In the genomic region with DNA sequence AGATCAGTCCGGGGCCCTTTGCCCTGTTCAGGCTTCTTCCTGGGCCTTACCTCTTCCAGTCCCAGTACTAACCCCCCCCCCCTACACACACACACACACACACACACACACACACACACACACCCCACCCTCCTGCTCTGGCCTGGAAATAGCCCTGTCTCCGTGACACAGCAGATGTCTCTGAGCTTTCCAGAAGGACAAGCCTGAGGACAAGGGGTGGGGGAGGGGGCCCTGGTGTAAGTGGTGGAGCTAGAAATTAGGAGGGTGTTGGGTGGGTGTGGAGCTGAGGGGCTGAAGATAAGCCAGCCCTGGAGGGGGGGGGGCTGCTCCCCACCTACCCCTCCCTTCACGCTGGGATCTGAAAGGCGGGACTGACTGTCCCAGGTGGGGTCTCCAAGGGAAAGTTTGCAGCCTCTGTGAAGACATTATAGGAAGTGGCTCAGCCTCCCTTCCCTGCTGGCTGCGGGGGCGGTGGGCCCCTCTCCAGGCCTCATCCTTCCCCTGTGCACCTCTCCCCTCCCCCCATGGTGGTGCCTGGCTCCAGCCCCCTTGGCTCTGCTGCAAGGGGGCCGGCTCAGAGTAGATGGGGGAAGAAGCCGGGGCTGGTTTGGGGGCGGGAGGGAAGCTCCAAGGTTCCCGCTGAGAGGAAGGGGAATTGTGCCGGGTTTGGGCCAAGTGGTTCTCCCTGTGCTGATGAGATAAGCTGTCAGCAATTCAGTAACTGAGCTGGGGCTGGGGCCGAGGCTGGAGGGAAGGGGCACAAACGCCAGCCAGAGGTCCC, we compare ENCODE assay signal across 9 mouse cellular contexts. TPM values are rescaled to one million over a fixed set of nuclear protein-coding genes. Genes with fewer than 3 reads are reported as not detected.
DNase-seq lines count a peak whose midpoint lies in the region; ATAC-seq and TF ChIP-seq lines count a peak whose summit lies in the region.
"Had no signal": no experiment of that assay in that cellular context is flagged by ENCODE, and none has a peak within 500 bp of the region (broad histone marks: within the 10 kb centered on the region; RNA-seq: fewer than 3 reads in every experiment).

No protein-coding gene starts in this region.

- peak overlapping the region; percentile 46; the same call in 1 of the 2 replicates for H3K9ac ChIP-seq in lung, embryonic 15.5 days
- H3K9ac ChIP-seq in heart, postnatal 0 days (replicated peaks; ENCODE audit: low read depth, low read length) = peak overlapping the region; percentile 82

- no peak for TF ChIP-seq POLR2A in lung, adult 2 months (IDR thresholded peaks at IDR 0.05; ENCODE audit: borderline replicate concordance, extremely low read depth, low read depth, low read length)
- TF ChIP-seq POLR2A in embryonic fibroblast, embryonic 13.5 days (IDR thresholded peaks at IDR 0.05; ENCODE audit: low read depth, low read length) = peak; percentile 38; the same call in 1 of the 2 replicates

- peak overlapping the region; percentile 52 for H3K4me3 ChIP-seq in lung, embryonic 15.5 days
- no peak overlapping the region for H3K4me3 ChIP-seq in lung, adult 2 months (replicated peaks; ENCODE audit: extremely low read depth, low read depth, low read length)
- H3K4me3 ChIP-seq in embryonic fibroblast, embryonic 13.5 days (ENCODE audit: insufficient read depth, low read length) = peak overlapping the region; percentile 62
- peak overlapping the region; percentile 72 for H3K4me3 ChIP-seq in heart, postnatal 0 days (ENCODE audit: low read depth, low read length)

- no peak; the same call in 1 of the 2 replicates for TF ChIP-seq EP300 in heart, postnatal 0 days (IDR thresholded peaks at IDR 0.05; ENCODE audit: low read depth)

- H3K4me1 ChIP-seq in lung, embryonic 15.5 days = peaks cover 40% of the 10 kb centered on the region
- H3K4me1 ChIP-seq in lung, adult 2 months (ENCODE audit: control insufficient read depth, insufficient read depth, low read length) = peaks cover 10% of the 10 kb centered on the region; the same call in 1 of the 2 replicates
- peaks cover 16% of the 10 kb centered on the region for H3K4me1 ChIP-seq in embryonic fibroblast, embryonic 13.5 days (ENCODE audit: control insufficient read depth, insufficient read depth, low read length)
- H3K4me1 ChIP-seq in heart, postnatal 0 days (ENCODE audit: control insufficient read depth, insufficient read depth) = peaks cover 33% of the 10 kb centered on the region

- no peak for TF ChIP-seq CTCF in lung, adult 2 months (IDR thresholded peaks at IDR 0.05; ENCODE audit: insufficient read depth, low read length)
- no peak for TF ChIP-seq CTCF in embryonic fibroblast, embryonic 13.5 days (IDR thresholded peaks at IDR 0.05; ENCODE audit: borderline replicate concordance, insufficient read depth, low read length)
- TF ChIP-seq CTCF in heart, postnatal 0 days (IDR thresholded peaks at IDR 0.05; ENCODE audit: low read depth) = no peak

- ATAC-seq in lung, embryonic 15.5 days (ENCODE audit: borderline replicate concordance, extremely low read depth, low FRiP score, low TSS enrichment) = peak; percentile 72; the same call in 1 of the 2 replicates
- peak; percentile 12 for ATAC-seq in heart, postnatal 0 days (ENCODE audit: insufficient read depth, low read depth)

- H3K36me3 ChIP-seq in lung, embryonic 15.5 days = no peaks in the 10 kb centered on the region
- H3K36me3 ChIP-seq in heart, postnatal 0 days (replicated peaks; ENCODE audit: control insufficient read depth, insufficient read depth, low read length) = peaks cover 27% of the 10 kb centered on the region

- WGBS in lung, embryonic 15.5 days = 2% methylated on average over 12 of the region's 13 CpGs
- WGBS in lung, adult 2 months = 28% methylated on average over 13 of the region's 13 CpGs
- 1% methylated on average over 11 of the region's 13 CpGs for WGBS in heart, postnatal 0 days

- H3K4me2 ChIP-seq in lung, embryonic 15.5 days = peak overlapping the region; percentile 88
- H3K4me2 ChIP-seq in heart, postnatal 0 days (ENCODE audit: low read depth, low read length) = peak overlapping the region; percentile 79

- no peak for DNase-seq in lung, adult 2 months
- peak; percentile 73 for DNase-seq in heart, postnatal 0 days (ENCODE audit: low spot score)
- peak; percentile 64 for DNase-seq in mesoderm, embryonic 11.5 days (ENCODE audit: low read depth, low spot score)
- DNase-seq in testis, postnatal 14 days (ENCODE audit: low spot score) = peak; percentile 44
- DNase-seq in adrenal gland, postnatal 36 days = no peak
- DNase-seq in c-Kit-positive CD71-positive TER-119-positive erythroid progenitor cells, embryonic 14.5 days (ENCODE audit: low spot score) = no peak

- no peaks in the 10 kb centered on the region for H3K9me3 ChIP-seq in lung, embryonic 15.5 days
- H3K9me3 ChIP-seq in heart, postnatal 0 days (replicated peaks; ENCODE audit: control insufficient read depth, low read length) = no peaks in the 10 kb centered on the region

- H3K27ac ChIP-seq in lung, embryonic 15.5 days = peak overlapping the region; percentile 77
- H3K27ac ChIP-seq in embryonic fibroblast, embryonic 13.5 days (ENCODE audit: insufficient read depth, low read length) = peak overlapping the region; percentile 91
- peak overlapping the region; percentile 96 for H3K27ac ChIP-seq in heart, postnatal 0 days (ENCODE audit: low read depth)
- H3K27ac ChIP-seq: macrophage had no signal

- H3K27me3 ChIP-seq in lung, embryonic 15.5 days = peaks cover 26% of the 10 kb centered on the region
- H3K27me3 ChIP-seq in heart, postnatal 0 days (ENCODE audit: control insufficient read depth, insufficient read depth, low read length) = no peaks in the 10 kb centered on the region

RNA-seq across cellular contexts. Expression of gene Flnc, which starts 2.0 kb away (rescaled TPM):
- polyA plus RNA-seq in lung, embryonic 15.5 days (2015; fragmentation: Nextera tagmentation; extraction: Ambion mirVana) = 5.8 and 6.7 TPM in 2 replicates
- 4.9 and 11.2 TPM in 2 replicates for polyA plus RNA-seq in lung, adult 2 months (2012; rRNA removed)
- polyA plus RNA-seq in embryonic fibroblast, embryonic 13.5 days (2011; ENCODE audit: insufficient read length, low read depth, missing spikeins) = 107 and 151 TPM in 2 replicates
- total RNA-seq in heart, postnatal 0 days (2014; rRNA removed; ENCODE audit: low replicate concordance) = 241 and 301 TPM in 2 replicates
- polyA plus RNA-seq in heart, postnatal 0 days (2015; fragmentation: Nextera tagmentation; extraction: Ambion mirVana) = 18.5 and 24.3 TPM in 2 replicates
- 1 to 10 TPM; 4.7 to 5.1 TPM for total RNA-seq in adrenal gland, postnatal 36 days (2021)
- polyA plus RNA-seq: macrophage had no signal

RNA-seq across cellular contexts. Expression of gene Atp6v1f, which starts 32.4 kb away (rescaled TPM):
- polyA plus RNA-seq in lung, embryonic 15.5 days (2015; fragmentation: Nextera tagmentation; extraction: Ambion mirVana) = 201 and 209 TPM in 2 replicates
- polyA plus RNA-seq in lung, adult 2 months (2012; rRNA removed) = 256 and 275 TPM in 2 replicates
- polyA plus RNA-seq in embryonic fibroblast, embryonic 13.5 days (2011; ENCODE audit: insufficient read length, low read depth, missing spikeins) = 131 and 136 TPM in 2 replicates
- 162 and 247 TPM in 2 replicates for total RNA-seq in heart, postnatal 0 days (2014; rRNA removed; ENCODE audit: low replicate concordance)
- 228 and 238 TPM in 2 replicates for polyA plus RNA-seq in heart, postnatal 0 days (2015; fragmentation: Nextera tagmentation; extraction: Ambion mirVana)
- 100 to 1,000 TPM; 205 to 224 TPM for total RNA-seq in adrenal gland, postnatal 36 days (2021)

RNA-seq across cellular contexts. Expression of gene Atp6v1fnb, which starts 36.1 kb away (rescaled TPM):
- polyA plus RNA-seq in lung, embryonic 15.5 days (2015; fragmentation: Nextera tagmentation; extraction: Ambion mirVana) = not detected in 2 replicates
- 0.20 TPM in 1 of 2 replicates, not detected in the other for polyA plus RNA-seq in lung, adult 2 months (2012; rRNA removed)
- polyA plus RNA-seq in embryonic fibroblast, embryonic 13.5 days (2011; ENCODE audit: insufficient read length, low read depth, missing spikeins) = not detected in 2 replicates
- total RNA-seq in heart, postnatal 0 days (2014; rRNA removed; ENCODE audit: low replicate concordance) = not detected in 2 replicates
- polyA plus RNA-seq in heart, postnatal 0 days (2015; fragmentation: Nextera tagmentation; extraction: Ambion mirVana) = not detected in 2 replicates
- under 1 TPM in 1 of 2 experiments, not detected in 1; 0.43 TPM for total RNA-seq in adrenal gland, postnatal 36 days (2021)
- polyA plus RNA-seq: macrophage had no signal

RNA-seq across cellular contexts. Expression of gene Ccdc136, which starts 39.0 kb away (rescaled TPM):
- 7.8 and 9.1 TPM in 2 replicates for polyA plus RNA-seq in lung, embryonic 15.5 days (2015; fragmentation: Nextera tagmentation; extraction: Ambion mirVana)
- 2.5 and 3.2 TPM in 2 replicates for polyA plus RNA-seq in lung, adult 2 months (2012; rRNA removed)
- polyA plus RNA-seq in embryonic fibroblast, embryonic 13.5 days (2011; ENCODE audit: insufficient read length, low read depth, missing spikeins) = 25.1 and 26.7 TPM in 2 replicates
- total RNA-seq in heart, postnatal 0 days (2014; rRNA removed; ENCODE audit: low replicate concordance) = 14.9 and 15.7 TPM in 2 replicates
- 10.6 and 14.3 TPM in 2 replicates for polyA plus RNA-seq in heart, postnatal 0 days (2015; fragmentation: Nextera tagmentation; extraction: Ambion mirVana)
- 1 to 10 TPM; 3.3 to 3.9 TPM for total RNA-seq in adrenal gland, postnatal 36 days (2021)
- polyA plus RNA-seq: macrophage had no signal

RNA-seq across cellular contexts. Expression of gene Opn1sw, which starts 46.8 kb away (rescaled TPM):
- polyA plus RNA-seq in lung, embryonic 15.5 days (2015; fragmentation: Nextera tagmentation; extraction: Ambion mirVana) = 0.44 and 0.77 TPM in 2 replicates
- polyA plus RNA-seq in lung, adult 2 months (2012; rRNA removed) = 0.11 and 0.21 TPM in 2 replicates
- polyA plus RNA-seq in embryonic fibroblast, embryonic 13.5 days (2011; ENCODE audit: insufficient read length, low read depth, missing spikeins) = 0.40 and 0.78 TPM in 2 replicates
- 15.1 TPM in 1 of 2 replicates, not detected in the other for total RNA-seq in heart, postnatal 0 days (2014; rRNA removed; ENCODE audit: low replicate concordance)
- polyA plus RNA-seq in heart, postnatal 0 days (2015; fragmentation: Nextera tagmentation; extraction: Ambion mirVana) = 0.12 and 0.40 TPM in 2 replicates
- total RNA-seq in adrenal gland, postnatal 36 days (2021) = not detected
- polyA plus RNA-seq: macrophage had no signal

Comparison
In these comparisons a context has a peak if more than half of its experiments do, and no peak if none do; other contexts are left out.
1. DNase-seq: peak in heart, postnatal 0 days (single experiment), mesoderm, embryonic 11.5 days (single experiment) and testis, postnatal 14 days (single experiment); none in lung, adult 2 months (single experiment), adrenal gland, postnatal 36 days (0 of 2) and c-Kit-positive CD71-positive TER-119-positive erythroid progenitor cells, embryonic 14.5 days (single experiment).
2. Peak in every context shown above with its lines, with median percentiles within 50 percentile points of each other: H3K27ac ChIP-seq.